Mouse (Mus musculus): Measurements from ENCODE around the gene Limch1.

Limch1 gene

DNA sequence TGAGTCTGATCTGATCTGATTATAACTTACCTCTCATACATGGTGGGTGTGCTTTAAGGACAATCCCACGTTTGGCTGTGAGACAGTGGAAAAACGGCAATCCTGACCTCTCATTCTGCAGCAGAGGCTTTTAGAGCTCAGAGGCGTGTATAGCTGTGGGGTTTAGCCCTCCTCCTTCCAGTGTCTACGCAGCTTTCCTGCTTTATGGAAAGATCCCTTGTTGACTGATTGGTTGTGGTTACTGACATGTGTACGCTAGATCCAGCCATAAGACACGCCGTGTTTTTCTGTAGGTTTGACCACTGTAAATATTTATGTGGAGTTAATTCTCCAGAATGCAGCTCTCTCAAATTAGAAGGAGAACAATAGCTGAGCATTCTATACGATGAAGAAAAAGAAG is 81.2 kb downstream of the Limch1 start:
- no peak for DNase-seq (ENCODE audit: low spot score in 2 of 2)

GRCm38 (mm10) chr5:66829505-66829904 is 83.9 kb downstream of the Limch1 start:
- no peak for DNase-seq (ENCODE audit: low spot score in 2 of 2)

GRCm38 (mm10) chr5:66830206-66830605 is 84.6 kb downstream of the Limch1 start:
- no peak for DNase-seq (ENCODE audit: low spot score in 2 of 2)

- DNase-seq (ENCODE audit: low spot score in 2 of 2), result no peak
These were observed 89.1 kb downstream of the Limch1 start for GRCm38 (mm10) chr5:66834756-66835155.

GRCm38 (mm10) chr5:66836892-66837291 is 91.3 kb downstream of the Limch1 start:
- DNase-seq (ENCODE audit: low spot score in 2 of 2), result no peak

- DNase-seq (ENCODE audit: low spot score in 2 of 2), result no peak
These were observed 96.3 kb downstream of the Limch1 start for GRCm38 (mm10) chr5:66841971-66842370.

GRCm38 (mm10) chr5:66842776-66843175 is 97.1 kb downstream of the Limch1 start:
- DNase-seq (ENCODE audit: low spot score in 2 of 2), result no peak

- DNase-seq (ENCODE audit: low spot score in 2 of 2), result no peak
These were observed 102.5 kb downstream of the Limch1 start for GRCm38 (mm10) chr5:66848136-66848535.

DNA sequence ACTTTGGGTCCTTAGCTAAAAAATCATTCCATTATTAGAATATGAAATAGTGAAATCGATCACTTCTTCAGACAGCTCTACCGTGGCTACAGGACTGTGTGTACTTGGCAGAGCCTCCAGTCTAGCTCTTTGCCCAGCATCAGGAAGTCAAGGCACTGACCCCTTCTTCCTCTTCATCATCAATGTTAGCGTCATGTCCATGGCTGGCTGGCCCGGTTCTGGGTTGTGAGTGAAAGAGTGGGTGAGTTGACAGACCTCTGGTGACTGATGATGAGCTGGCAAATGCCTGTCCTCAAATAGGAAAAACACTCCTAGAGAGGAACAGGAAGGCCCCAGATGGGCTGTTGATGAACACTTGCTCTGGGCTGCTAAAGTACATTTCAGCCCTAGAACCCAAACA is 103.5 kb downstream of the Limch1 start:
- no peak for DNase-seq (ENCODE audit: low spot score in 2 of 2)

- peak; percentile 63 to 66 for DNase-seq (ENCODE audit: low spot score in 2 of 2)
These were observed 105.2 kb downstream of the Limch1 start for GRCm38 (mm10) chr5:66850721-66851251.

DNA sequence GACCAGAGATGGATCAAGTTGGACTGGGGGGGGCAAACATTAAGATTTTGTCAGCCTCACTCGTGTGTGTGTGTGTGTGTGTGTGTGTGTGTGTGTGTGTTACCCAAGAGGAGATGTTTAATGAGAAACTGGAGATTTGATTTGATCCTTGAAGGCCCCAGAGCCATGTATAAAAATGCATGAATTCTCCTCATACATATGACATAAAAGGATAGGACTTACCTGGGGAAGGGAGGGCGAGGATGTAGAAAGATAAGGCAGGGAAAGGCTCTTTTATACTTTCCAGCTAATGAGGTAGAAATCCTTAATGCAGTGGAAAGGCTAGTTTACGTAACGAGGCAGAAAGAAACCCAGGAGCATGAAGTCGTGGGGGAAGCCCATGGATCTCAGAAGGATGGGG is 106.1 kb downstream of the Limch1 start:
- no peak for DNase-seq (ENCODE audit: low spot score in 2 of 2)

DNA sequence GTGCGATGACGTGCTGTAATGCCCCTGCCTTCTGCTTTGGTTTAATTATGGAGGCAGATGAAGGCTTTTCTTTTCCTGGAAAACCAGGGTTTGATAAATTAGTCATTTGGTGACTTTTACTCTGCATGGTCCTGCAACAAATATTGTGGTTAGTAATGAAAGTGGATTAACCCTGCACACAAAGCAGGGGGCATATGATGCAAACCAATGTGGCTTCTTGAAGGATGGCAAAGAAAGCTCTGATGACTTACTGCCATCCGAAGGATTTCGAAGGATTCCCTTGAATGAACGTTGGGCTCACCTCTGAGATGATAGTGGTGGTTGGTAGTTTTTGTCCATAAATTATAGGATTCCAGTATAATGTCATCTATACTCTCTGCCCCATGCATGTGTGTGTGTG is 108.6 kb downstream of the Limch1 start:
- DNase-seq (ENCODE audit: low spot score in 2 of 2), result no peak

- DNase-seq (ENCODE audit: low spot score in 2 of 2), result no peak
These were observed 109.9 kb downstream of the Limch1 start for GRCm38 (mm10) chr5:66855358-66856107.

DNA sequence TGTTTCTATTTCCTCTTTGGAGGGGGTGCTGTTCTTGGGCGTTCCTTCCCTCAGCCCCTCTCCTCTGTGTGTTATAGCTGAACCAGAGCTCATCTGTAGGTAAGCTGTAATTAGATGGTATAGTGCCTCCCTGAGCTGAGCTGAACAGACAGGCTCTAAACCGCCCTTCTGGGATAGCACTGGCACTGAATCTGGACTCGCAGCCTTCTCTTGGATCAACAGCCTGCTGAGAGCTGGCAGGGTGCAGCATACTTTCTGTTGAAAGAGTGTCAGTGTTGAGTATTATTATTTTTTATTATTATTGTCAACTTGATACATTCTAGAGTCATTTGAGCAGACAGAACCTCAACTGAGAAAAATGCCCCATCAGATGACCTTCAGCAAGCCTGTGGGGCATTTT is 113.9 kb downstream of the Limch1 start:
- DNase-seq (ENCODE audit: low spot score in 2 of 2), result no peak

DNA sequence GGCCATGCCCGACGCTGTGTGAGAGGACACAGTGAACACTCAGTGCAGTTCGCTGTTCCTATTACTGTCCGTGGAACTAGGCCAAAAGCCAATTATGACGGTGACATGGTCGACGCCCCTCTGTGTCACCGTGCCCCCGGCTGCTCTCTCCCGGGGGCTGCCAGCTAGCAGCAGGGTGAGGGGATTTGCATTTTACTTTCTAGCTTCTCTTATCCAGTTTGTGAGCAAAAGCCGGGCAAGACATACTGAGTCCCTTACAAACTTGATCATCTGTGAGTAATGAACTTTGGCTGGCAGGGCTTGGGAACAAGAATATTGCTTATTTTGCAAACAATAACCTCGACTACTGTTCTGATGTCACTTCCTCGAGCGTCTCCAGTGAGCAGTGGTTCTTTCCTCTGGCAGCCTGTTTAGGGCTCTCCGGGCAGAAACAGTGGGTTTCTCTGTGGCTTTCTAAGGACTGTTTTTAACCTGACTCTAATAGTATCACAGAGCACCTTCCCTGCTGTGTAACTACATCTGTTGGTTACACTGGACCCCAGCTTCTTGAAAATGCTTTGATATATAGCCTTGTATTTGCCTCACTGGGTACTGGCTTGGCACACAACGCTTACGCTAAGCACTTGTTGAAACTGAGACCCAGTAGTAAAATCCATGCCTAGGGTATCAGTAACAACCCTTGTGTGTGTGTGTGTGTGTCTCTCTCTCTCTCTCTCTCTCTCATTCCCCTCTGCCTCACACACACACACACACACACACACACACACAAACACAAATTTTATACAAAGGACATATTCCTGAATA is 115.8 kb downstream of the Limch1 start:
- no peak for DNase-seq (ENCODE audit: low spot score in 2 of 2)

DNA sequence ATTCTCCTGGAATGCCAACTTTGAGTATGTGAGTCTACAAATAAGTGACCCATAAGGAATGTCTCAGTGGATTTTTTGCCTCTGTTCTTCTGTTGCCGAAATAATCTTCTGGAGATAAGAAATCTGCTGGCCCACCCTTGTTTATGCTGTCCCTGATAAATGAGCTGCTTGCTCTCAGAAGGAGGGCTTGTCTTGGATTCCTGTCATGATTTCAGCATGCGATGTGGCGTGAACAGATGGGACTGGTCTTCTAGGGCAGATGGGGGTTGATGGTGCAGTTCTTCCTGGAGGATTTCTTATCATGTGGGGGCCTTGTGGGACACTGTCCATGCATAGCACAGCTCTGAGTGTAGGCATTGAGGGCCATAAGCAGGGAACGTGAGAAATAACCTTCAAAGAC is 116.5 kb downstream of the Limch1 start:
- no peak for DNase-seq (ENCODE audit: low spot score in 2 of 2)

DNA sequence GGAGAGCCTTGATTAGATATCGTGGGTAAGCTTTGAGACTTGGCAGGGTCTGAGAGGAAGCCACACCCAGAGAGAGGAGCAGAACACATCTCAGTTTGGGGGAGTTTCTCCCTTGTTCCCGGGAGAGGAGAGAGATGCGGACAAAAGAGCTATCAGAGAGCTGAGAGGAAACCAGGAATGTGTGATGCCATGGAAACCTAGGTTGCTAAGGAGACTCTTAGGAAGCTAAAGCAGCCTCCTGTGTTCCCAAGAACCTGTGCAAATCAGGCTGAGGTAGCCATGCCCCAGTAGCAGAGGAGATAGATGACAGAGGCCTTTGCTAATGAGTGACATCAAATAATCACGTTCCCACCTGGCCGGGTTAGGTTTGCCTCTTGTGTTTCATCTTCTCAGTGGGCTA is 119.6 kb downstream of the Limch1 start:
- peak; percentile 39 for DNase-seq (ENCODE audit: low spot score in 2 of 2)

- DNase-seq (ENCODE audit: low spot score in 2 of 2), result no peak
These were observed 120.4 kb downstream of the Limch1 start for GRCm38 (mm10) chr5:66866019-66866418.

DNA sequence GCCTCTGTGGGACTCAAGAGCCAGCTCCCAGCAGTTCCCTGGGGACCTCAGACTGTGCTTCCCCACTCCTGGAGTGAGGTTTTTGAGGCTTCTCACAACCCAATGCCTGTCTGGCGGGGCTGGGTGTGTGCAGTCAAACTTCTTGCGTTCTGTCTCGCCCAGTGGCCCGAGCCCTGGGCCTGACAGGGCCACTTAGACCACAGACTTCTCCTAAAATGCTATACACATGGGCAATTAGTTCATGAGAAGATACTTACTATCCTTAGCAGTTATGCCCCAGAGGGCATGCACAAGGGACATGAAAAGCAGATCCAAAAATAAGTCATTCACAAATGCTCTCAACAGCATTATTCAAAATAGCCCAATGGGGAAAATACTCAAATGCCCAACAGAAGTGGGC is 123.9 kb downstream of the Limch1 start:
- no peak for DNase-seq (ENCODE audit: low spot score in 2 of 2)

DNA sequence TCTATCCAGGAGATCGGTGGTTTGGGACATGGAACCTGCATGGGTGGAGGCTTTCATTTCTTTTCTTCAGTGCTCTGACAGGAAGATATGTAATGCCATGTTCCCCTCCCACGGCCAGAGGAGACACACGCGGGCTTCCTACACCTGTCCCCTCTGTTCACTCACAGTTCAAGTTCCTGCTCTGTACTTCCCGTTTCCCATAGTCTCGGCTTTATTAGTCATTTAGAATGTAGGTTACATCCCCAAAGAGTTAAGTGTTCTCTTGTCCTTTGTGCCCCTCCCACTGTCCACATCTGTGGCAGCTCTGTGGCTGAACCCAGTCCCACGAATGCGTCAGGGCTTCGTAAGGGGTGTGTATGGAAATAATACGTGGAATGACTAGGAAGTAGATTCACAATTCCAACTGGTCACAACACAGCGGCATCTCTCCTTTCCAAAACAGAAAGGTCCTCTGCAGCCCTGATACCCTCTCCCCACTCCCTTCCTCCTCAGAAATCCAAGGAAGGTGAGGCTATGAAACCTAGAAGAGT is 126.0 kb downstream of the Limch1 start:
- DNase-seq (ENCODE audit: low spot score in 2 of 2), result no peak

DNA sequence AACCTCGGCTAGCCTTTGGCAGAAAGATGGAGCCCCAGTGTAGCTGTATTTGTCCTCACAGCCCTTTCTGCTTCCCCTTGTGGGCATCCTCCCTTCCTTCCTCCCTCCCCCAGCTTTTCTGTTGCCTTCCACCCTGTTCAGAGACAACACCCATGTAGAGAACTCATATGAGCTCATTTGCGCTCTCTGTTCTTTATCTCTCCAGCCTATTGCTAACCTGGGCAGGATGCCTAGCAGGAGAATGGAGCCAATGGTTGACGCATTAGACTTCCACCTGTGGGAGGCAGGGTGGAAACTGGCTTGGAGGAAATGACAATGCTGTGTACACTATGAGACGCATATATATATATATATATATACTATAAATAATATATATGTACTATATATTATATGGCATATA is 126.4 kb downstream of the Limch1 start:
- no peak for DNase-seq (ENCODE audit: low spot score in 2 of 2)

DNA sequence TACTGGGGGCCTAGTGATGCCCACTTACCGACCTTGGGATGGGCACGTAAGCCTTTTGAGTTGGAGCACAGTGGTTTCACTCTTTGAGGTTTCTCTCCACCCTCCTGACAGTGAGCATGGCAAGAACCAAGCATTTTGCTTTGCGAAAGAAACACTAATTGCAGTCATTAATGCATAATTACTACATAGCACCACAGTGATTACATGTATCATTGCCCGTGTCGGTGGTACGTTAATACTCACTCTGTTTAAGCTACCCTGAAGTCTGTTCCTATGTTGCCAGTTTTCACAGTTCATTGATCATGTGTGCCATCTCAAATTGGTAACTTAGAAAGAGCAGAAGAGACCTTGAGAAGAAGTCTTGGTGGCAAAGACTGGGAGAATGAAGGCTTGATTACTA is 127.1 kb downstream of the Limch1 start:
- DNase-seq (ENCODE audit: low spot score in 2 of 2), result no peak

Data from right cerebral cortex, adult 2 months (tissue).